Mouse (Mus musculus) kidney, adult 2 months (tissue): ENCODE measurements at regions not wholly inside any gene's neighbourhood (a gene's known extent, or its start where the extent isn't known, plus 50 kb on each side); places are given as distances from the start of the nearest gene placed in this dataset.

ENCODE experiments used
- CTCF ChIP-seq: fragments of 200-500 bp; conservative IDR thresholded peaks from 2 replicates; pipeline ENCODE4 v1.5.1; 2011; ENCODE audit warnings: low read depth, mild to moderate bottlenecking, control low read depth, low read length, moderate library complexity, mixed read lengths; ENCODE audit not compliant: insufficient read depth, insufficient read length
- POLR2A ChIP-seq: fragments of 200-500 bp; IDR thresholded peaks from one replicate; pipeline ENCODE4 v1.6.1; 2011; ENCODE audit warnings: low read depth, low read length, control low read depth

GRCm38 (mm10) chr9:86145903-86146302 is 303.7 kb downstream of the Tpbg start:
- TF ChIP-seq POLR2A, result no peak
- TF ChIP-seq CTCF, result no peak
